Mouse (Mus musculus) lung, postnatal 0 days (tissue): ENCODE results near the gene Birc6.
A peak's percentile ranks its signal among the peaks of the same experiment; 100 is the strongest.

ENCODE experiments used
- CTCF ChIP-seq: IDR thresholded peaks from 2 replicates; pipeline ENCODE4 v1.5.1; 2016; ENCODE audit warnings: antibody characterized with exemption, mild to moderate bottlenecking
- EP300 ChIP-seq: IDR thresholded peaks from 2 replicates; pipeline ENCODE4 v1.6.1; 2016; ENCODE audit warnings: antibody characterized with exemption, mild to moderate bottlenecking, control low read depth

DNA sequence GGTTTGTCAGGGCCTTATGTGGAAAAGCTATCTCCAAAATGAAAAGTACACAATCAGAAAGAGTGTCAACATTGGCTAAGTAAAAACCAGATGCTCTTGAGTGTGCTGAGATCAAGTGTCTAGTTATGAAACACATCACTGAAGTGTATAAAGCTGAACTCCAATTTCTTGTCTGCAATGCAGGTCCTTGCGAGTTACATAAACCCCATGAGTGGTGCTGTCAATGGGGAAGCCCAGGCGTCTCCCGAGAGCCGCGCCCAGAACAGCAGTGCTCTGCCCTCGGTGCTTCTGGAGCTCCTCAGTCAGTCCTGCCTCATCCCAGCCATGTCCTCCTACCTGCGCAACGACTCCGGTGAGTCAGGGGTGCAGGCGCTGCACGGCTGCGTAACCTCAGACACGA is 141.9 kb downstream of the Birc6 start:
- TF ChIP-seq CTCF (no peak), EP300 (peak; percentile 53; the same call in 1 of the 2 replicates)
